Mouse (Mus musculus) cerebellum, postnatal 10 days (tissue): ENCODE results near the gene Zfp867.

Experiments used
- DNase-seq, 2 experiments: peaks; one replicate each; pipeline ENCODE4 v3.0.0; 2021; ENCODE audit warnings: mixed read lengths in 2 of 2

Zfp867 gene

DNA sequence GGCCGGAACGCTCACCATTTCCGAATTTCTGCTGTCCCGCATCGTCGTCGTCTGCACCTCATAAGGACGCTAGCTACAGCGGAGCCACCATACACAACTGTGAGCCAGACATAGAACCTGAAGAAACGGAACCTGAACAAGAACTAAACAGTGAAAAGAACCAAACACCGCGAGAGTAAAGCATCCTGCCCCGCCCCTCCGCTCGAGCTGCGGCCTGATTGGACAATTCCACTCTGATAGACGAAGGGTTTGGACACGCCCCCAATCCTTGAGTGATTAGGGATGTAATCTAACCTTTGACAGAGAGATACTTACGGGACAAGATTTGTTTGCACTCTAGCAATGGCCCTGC, at the start of gene Zfp867:
TSS of gene Zfp867 (minus strand) at position 149 of the 352 bp plus-strand sequence.
- peak; percentile 96 to 97 for DNase-seq

DNA sequence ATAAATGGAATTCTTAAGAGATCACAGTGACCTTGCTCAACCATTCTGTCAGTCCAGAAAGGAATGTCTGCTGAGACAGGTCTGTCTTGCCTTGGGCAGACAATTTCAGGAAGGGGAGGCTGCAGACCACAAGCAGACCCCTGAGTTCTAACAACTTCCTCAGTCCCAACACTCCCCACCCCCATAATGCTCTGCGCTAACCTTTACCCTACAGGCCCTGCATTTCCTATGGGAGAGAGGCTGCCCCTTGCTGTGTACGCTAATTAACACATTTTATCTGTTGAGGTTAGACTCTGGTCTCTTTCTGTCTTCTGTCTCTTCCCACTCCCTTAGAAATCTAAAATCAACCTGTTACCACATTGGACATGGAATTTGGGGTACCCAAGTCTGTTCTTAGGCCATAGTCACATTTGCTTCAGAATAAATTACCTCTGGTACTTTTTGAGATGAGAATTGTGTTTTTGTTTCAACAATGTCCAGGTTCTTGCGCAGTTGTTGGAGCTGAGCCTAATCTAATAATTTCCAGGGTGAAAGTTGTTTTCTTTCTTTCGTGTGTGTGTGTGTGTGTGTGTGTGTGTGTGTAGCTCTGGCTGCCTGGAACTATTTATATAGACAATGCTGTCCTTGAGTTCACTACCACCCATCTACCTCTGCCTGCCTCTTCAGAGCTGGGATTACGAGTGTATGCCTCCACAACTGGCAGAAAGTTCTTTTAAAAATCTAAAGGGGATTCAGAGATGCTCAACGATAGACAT, 47.6 kb upstream of the Zfp867 start:
- no peak for DNase-seq

DNA sequence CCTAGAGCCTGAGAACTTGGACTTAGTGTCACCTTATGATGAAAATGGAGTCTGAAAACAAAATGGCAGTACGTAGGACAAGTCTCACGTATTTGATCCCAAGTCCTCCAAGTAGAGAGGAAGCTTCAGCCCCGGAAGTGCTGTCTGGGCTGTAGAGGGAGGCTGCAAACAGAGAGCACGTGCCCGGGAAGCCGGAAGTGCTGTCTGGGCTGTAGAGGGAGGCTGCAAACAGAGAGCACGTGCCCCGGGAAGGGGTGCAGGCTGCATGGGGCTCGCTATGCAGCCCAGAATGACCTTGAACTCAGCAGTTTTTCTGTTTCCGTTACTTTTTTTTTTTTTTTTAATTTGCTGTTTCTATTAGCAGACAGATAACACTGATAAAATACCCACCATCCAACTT, 46.0 kb upstream of the Zfp867 start:
- no peak for DNase-seq

DNA sequence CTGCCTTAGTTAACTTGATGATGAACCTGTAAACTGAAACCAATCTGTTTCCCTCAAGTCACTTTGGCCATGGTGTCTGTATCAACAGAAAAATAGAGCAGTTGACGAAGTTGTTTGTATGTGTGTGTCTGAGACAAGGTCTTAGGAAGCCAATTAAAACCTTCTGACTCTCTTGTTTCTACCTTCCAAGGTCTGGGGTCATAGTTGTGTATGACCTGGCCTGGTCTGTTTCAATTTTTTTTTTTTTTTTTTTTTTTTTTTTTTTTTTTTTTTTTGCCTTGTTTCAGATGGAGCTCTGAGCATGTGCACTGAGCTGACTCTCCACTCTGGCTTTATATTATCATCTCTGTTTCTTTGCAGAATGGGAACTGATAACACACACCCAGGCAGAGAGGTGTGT, 45.2 kb upstream of the Zfp867 start:
- no peak for DNase-seq

DNA sequence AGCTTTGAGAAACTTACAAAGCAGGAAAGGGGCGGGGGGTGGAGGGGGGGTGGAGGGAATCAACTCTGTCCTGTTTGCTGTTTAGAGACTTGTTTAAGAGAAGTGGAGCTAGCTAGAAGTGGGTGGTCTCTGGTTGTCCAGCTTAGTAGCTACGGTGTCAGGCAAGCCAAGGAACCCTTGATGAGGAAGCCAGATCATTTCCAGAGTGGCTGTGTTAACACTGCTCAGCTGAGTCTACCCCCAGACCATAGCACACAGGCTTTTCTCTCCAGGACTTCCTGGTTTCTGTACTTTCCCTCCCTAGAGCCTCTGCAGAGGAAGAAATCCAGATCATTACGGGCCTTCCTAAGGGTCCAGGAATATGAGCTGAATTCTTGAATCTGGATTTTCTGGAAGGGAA, 42.5 kb upstream of the Zfp867 start:
- no peak for DNase-seq

DNA sequence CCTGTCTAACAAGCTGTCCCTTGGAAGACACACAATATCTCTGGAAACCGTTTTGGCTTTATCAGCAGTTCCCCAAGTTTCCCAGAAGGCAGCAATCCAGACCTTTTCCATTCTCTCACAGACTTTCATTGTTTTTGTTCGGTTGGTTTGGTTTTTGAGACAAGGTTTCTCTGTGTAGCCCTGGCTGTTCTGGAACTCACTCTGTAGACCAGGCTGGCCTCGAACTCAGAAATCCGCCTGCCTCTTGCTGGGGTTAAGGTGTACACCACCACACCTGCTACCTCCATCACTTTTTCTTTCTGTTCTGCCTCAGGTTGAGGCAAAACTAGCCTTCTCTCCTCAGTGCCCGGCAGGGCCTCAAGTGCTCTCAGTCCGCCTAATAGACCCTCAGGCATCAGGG, 42.1 kb upstream of the Zfp867 start:
- DNase-seq, result no peak

DNA sequence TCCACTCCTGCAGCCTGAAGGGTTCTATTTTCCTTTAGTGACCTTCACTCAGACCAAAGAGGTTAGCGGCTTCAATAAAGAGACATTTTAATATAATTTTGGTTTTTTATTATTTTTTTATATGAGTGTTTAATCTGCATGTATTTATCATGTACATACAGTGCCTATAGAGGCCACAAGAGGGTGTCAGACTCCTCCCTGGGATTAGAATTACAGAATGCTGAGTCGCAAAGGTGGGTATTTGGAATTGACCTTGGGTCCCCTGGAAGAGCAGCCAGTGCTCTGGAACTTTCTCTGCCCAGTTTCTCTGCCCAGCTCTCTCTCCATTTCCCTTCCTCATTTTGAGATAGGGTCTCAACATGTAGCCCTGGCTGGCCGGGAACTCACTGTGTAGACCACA, 41.3 kb upstream of the Zfp867 start:
- DNase-seq, result no peak

DNA sequence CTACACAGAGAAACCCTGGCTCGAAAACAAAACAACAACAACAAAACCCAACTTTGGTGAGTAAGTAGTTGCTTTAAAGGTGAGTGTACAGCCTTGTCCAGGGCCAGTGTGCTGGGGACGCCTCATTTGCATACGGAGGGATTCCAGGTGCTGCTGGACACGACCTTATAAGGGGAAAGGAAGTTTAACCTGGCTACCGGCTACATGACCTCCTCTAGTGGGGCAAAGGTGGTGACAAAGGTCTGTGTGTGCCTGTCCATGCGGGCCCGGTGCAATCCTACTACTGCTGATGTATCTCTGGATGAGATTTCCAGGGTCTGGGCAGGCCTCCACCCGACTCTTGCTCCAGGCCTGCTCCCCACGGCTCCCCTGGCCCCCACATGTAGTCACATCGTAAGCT, 40.5 kb upstream of the Zfp867 start:
- no peak for DNase-seq

DNA sequence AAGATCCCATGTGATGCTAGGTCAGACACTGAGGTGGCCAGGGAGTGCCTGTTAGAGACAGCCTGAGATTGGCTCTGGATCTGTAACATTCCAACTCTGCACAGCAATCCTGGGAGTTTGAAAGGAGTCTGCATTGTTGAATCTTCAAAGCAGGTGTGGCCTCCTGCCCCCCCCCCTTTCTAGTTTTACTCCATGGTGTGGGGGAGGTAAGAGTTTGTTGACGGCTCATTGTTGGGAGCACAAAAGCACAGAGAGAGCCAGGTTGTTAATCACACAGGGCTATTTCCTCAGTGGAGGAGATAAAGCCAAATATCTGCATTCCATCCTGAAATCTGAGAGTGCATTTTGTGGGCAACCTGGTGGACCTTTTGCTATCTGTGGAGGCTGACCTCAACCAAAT, 39.3 kb upstream of the Zfp867 start:
- no peak for DNase-seq

DNA sequence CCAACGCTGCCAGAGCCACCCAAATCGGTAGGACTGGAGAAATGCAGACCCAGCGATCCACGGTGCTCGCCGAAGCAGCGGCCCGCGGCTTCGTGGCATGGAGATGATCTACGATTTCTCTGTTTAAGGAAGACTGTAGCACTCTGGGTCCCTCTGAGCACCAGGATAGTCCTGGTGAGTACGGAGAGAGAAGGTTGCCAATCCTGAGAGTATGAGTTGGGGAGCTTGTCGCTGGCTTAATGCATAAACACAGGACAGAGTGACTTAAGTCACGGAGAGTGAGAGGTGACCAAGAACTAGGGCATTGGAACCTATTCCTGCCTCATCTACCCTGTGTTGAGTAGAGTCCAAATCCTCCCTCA, 34.4 kb upstream of the Zfp867 start:
- DNase-seq, result no peak

DNA sequence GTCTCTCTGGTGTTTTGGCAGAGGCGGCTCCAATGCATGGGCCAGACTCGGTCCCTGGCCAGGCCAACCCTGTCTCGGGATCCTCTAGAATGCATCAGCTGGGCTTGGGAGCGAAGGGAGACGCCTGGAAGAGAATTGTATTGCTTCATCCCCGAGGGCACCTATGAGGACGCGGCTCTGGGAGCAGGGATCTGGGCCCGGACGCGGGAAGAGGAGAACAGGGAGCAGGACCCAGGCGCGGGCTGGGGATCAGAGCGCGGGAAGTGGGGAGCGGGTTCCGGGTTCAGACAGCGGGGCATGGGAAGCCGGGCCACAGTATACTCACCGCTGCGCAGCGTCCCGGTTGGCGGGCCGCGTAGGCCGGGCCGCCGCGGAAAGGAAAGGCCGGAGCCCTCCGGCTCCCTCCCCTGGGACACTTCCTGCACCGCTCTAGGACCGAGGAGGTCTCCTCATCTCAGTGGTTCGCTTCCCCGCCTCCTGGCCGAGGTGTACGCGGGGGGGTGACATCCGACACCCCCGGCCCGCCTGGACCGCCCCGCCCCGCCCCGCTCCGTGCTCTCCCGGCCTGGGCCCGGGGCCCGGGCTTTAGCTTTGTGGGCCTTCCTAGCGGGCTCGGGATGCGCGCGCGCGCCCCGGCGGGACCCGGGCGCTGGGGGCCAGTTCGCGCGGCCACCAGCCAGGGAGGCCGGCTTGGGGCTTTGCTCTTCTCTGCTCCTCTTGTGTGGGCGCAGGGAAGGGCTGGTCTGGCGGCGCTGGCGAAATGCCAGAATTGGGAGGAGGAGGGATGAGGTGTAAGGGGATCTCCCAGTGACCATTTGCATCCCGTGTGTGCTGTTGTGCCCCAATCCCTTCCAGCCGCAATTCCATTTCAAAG, 33.8 kb upstream of the Zfp867 start:
- peak; percentile 94 to 95 for DNase-seq

DNA sequence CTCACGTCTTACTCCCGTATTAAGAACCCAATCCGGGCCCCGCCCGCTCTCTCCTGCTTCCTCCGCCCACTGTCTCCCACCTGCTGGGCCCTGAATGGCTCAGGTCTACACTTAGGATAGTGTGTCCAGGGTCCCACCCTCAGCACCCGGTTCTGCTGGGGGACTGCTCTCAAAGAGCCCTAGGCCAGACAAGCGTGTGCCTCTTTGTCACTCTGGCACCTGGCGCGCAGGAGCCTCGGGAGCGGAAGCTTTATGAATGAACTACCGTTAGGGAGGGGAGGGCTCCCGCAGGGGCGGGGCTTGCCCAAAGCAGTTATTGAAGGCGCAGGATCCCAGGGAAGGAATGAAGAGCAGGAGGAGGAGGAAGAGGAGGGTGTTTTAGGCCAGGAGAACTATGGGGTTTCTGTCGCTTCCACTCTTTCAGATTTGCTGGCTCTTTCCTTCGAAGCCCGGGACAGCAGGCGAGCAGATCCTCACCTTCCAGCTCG, 33.1 kb upstream of the Zfp867 start:
- DNase-seq, result peak; percentile 75 to 81

DNA sequence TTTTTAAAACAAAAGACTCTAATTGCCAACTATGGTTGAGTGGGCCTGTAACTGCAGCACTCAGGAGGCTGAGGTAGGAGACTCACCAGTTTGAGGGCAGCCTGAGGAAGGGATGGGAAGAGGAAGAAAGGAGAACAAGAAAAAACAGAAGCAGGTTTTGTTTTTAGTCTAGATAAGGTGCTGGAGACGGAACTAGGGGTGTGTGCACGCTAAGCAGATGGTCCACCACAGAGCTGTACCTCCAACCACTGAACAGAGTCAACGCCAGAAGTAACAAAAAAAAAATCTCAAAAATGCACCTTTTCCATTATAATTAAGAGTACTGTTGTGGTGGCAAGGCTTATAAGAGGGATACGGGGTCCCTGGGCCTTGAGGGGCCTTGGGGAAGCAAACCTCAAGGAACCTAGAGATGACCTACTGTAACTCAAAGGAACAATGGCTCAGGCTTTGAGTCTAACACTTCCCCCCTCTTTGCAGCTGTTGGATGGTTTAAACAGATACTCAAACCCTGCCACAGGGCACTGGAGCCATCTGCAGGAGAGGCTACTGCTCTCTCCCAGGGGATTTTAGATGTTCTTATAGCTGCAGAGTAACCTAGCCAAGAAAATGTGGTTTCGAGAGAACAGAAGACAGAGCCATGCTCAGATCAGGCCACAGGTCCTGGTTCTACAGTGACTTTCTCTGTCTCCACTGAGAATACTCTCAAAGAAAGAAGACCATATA, 29.9 kb upstream of the Zfp867 start:
- no peak for DNase-seq

DNA sequence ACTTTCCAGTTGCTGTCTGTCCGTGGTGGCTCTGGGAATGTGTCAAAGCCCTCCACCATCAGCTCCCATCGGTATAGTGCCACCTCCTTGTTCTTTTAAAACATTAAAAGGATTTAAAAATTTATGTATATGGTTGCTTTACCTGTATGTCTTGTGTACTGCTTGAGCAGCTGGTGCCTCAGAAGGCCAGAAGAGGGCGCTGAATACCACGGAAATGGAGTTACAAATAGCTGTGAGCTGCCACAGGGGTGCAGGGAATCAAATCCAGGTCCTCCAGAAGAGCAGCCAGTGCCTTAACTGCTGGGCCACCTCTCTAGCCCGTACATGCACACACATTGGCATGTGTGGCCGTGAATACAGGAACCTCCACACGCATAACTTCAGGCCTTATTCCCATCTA, 25.5 kb upstream of the Zfp867 start:
- DNase-seq, result no peak

DNA sequence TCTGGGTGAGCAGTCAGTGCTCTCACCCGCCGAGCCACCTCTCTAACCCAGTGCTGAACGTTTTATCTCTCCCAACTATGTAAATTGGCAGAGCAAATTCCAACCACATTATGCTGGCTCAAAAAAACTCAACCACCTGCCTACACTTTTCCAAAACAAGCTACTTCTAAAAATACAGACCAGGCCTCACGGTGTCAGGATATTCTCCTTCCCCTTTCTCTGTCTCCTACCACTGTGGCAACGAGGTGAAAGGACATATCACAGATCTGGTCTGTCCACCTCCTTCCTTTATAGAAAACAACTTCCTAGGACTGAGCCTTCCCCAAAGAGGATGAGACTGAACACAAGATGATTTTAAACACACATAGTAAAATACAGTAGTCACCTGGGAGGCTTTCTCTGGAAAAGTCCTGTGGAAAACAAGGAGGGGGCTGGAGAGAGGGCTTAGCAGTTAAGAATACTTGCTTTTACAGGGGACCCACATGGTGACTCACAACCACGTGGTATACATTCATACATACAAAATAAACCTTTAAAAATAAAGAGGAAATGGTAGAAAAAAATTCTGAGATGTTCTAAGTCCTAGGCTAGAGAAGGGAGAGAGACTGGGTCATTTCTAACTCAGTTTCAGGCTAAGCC, 24.5 kb upstream of the Zfp867 start:
- no peak for DNase-seq

DNA sequence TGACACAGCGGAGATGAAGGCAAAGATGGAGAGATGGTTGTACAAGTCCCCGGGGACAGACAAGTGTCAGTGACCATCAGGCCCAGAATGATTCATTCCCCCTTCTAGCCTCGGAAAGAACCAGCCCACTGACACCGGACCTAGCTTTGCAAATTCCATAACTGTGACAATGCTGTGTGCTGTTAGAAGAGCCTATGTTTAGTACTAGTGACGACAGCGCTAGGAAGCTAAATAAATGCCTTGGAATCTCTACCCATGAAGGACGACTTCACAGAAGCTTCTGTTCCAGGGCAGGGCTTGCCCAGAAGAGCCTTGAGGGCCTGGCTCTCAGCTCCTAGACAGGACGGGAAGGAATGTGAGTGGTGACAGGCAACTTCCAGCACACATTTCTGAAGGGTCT, 13.9 kb upstream of the Zfp867 start:
- DNase-seq, result no peak

DNA sequence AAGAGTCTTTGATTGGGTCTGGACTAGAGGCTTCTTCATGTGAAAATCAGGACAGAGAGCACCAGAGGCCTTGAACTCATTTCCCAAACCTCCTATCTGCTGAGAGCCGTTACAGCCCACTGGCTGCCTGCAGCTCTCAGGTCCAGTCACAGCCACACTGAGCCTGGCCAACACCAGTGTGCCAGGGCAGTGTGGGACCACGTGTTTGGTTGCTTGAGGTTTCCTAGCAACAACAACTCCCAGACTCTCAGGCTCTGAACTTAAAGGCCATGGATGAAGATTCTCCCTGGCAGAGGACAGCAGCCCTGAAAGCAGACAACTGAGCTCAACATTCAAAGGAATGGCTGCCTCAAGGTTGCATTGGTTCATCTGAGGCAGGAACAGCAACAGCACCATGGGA, 13.4 kb upstream of the Zfp867 start:
- DNase-seq, result no peak

DNA sequence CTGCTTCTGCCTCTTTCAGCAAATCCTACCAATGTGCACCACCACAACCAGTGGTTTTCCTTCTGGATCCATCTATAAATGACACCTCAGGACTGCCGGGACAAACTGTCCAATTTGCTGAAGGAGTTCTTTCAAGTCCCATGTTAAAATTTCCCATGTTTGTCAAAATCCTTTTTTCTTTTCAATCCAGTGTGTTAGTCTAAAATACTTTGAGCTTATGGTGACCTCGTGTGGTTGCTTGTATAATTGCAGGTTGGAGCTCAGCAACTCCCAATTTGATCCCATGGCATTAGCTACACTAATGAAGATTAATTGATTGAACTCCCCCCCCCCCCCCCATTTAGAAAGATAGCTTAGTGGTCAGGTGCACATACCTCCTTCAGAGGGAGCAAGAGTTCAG, 10.9 kb upstream of the Zfp867 start:
- peak; percentile 78 to 81 for DNase-seq

DNA sequence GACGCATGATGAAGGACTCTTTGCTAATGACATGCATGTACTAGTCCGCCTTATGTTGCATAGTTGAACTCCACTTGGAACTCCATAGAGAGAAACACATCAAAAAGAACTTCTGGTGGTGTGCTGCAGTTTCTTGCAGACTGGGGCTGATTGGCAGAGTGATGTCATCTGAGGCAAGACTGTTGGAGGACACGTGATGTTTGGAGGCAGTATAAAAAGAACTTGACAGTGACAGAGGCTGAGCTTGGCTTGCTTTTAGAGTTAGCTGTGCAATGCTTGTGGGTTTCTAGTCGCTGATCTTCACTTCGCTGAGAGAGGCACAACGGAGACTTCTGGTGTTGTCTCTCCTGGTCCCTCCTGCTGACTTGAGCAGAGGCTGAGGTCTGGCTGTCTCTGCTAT, 5.0 kb upstream of the Zfp867 start:
- no peak for DNase-seq

DNA sequence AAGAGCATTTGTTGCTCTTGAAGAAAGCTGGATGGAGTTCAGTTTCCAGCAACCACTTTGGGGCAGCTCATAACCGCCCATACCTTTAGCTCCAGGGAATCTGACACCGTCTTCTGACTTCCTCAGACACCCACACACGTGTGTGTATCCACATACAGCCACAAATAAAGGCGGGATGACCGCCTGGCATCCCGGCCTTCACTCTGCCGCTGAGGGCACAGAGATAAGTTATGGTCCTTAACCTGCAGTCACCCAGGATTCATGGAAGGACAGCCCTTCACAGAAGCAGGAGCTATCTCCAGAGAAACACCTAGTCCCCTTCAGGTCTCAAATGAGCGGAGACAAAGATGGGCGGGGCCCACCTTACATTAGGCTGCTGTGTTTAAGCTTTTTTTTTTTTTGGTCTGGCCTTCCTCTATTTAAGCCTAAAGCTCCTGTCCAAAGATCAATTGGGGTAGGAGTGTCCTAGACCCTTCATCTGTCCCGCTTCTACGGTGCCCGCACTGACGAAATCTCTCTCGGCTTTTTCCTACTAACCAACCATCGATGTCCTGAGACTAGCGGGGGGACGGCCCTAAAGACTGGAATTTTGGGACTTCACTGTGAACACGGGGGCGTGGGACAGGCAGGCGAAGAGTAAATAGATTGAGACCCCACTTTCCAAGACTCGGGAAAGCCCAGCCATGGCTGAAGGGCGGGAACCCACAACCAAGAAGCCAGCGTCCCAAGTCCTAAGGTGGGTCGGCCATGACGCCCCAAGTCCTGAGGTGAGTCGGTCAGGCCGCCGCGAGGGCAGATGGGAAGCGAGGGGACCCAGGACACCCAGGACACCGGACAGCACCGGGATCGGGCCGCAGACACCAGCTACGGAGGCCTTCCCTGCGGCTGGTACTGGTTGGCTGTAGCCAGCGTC, 605 bp downstream of the Zfp867 start:
- DNase-seq, result no peak

DNA sequence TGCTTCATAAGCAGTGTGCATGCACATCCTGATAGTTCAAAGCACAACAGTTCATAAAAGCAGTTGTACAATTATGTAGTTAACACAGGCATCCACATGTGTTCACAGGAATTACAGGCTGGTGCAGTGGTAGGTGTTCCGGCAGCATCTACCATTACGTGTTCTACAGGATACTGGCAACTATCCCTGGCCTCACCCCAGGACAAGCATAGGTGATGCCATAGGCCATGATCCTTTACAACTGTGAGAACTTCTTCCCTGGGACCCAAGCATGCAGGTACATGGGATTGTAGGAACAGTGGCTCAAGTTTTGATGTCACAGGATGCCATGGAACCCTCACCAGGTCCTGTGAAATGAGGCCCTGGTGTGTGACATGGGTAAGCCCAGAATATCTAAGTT, 11.8 kb downstream of the Zfp867 start:
- DNase-seq, result no peak

DNA sequence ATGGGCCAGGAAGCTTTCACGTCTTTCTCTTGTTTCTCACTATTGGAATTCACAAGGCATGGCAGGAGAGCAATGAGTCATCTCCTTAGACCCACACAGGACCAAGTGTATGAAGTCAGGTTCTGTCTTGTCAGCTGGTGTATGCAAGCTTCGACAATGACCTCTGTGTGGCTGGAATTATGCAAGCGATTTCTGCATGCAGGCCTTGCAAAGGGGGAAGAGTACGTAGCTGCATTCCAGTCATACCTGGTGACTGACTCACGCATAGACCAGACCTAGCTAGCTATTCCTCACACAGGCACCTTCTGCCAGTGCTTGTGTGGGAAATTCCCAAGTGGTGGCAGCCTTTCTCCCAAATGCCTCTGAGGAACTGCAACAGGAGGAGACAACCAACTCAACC, 13.3 kb downstream of the Zfp867 start:
- DNase-seq, result no peak
